Mouse (Mus musculus) testis, adult 2 months (tissue): ENCODE results near the gene Tnk1.

ENCODE experiments used
- CTCF ChIP-seq: fragments of 200-500 bp; IDR thresholded peaks from 2 replicates; pipeline ENCODE4 v1.5.1; 2012; ENCODE audit warnings: low read depth, mild to moderate bottlenecking, inconsistent platforms, low read length, moderate library complexity; ENCODE audit not compliant: control insufficient read depth, insufficient read depth, insufficient replicate concordance
- POLR2A ChIP-seq: fragments of 200-500 bp; IDR thresholded peaks from 2 replicates; pipeline ENCODE4 v1.6.1; 2012; ENCODE audit warnings: low read depth, mild to moderate bottlenecking, inconsistent platforms, low read length, moderate library complexity; ENCODE audit not compliant: control insufficient read depth

DNA sequence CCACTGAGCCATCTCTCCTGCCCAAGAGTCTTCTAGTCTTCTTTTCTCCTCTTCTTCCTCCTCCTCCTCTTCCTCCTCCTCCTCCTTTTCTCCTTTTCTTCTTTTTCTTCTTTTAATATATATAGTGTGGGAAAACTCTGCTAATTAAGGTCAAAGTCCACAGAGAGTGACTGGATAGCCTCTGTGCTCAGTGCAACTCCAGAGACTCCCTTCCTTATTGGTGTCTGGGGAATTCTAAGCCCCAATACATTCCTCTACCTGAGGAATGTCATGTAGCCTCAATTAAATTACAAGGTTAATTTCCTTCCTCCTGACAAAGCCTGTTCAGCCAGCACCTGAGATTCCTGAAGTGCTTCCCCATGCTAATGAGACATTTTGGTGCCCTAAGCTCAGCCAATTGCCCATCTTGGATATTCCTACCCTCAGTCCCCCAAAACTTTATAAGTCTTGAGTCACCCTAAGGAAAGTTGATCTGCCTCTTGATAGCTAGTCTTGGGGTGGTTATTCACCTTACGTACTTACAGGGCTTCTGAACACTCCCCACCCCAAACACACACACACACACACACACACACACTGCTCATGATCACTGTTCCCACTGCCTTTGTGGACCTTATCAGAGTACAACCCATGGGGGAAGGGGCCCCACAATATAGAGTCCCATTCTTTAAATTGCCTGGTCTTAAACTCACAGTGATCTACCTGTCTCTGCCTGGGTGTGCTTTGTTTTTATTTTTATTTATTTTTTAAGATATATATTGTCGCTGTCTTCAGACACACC lies 11.9 kb upstream of the Tnk1 start:
- TF ChIP-seq POLR2A (no peak), CTCF (no peak)
